Mouse (Mus musculus) cerebellum, postnatal 10 days (tissue): Measurements from ENCODE around the gene Prune1.

Experiments used
- DNase-seq, 2 experiments: peaks; one replicate each; pipeline ENCODE4 v3.0.0; 2021; ENCODE audit warnings: mixed read lengths in 2 of 2

Prune1 gene

DNA sequence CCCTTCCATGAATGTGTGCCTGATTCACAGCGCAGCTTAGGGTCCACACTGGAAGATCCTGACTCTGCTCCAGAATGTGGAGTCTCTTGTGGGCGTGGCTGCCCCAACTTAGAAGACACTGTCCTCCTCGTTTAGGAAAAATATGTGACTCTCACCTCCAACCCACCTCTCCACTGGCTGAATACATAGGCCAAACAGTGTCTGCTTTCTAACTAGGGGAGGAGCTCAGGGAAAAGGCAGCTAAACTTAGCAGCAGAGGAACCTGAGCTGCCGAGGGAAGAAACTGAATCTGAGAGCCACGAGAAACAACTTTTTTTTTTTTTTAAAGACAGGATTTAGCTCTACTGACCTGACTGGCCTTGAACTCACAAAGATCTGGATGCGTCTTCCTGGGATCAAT lies 6.7 kb downstream of the Prune1 start:
- DNase-seq = no peak

- DNase-seq = no peak
Observed at GRCm38 (mm10) chr3:95274453-95274852, 7.4 kb downstream of the Prune1 start.

DNA sequence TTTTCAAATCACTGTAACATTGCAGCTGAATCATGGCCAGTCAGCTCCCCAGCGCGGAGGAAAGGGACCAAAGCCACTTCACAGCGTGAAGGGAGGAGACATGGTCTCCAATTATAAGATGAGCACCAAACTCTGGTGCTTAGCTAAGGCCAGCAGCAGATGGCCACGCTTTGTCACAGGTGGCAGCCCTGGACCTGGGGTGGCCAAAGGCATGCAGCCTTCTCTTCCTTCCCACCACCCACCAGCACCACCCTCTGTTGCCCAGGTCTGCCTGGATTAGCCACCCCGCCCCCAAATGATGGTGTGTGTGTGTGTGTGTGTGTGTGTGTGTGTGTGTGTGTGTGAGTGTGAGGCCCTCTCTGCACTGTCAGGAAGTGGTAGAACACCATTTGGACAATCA lies 8.4 kb downstream of the Prune1 start:
- DNase-seq = peak; percentile 84 to 92

- DNase-seq = no peak
Observed at GRCm38 (mm10) chr3:95270766-95271364, 11.0 kb downstream of the Prune1 start.

DNA sequence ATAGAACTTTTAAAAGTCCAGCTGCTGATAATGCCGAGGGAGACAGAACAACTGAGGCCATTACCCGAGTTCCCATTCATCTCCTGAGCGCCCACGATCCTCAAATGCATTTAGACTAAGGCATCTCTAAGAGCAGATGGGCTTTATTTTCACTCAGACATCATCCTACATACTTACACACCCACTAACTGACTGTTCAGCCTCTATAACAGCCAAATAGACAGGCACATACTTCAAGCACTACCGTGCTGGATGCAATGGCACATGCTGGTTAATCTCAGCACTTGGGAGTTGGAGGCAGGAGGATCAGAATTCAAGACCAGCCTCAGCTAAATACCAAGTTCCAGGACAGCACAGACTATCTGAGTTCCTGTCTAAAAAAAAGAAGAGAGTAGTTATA lies 12.1 kb downstream of the Prune1 start:
- no peak for DNase-seq

- DNase-seq = no peak
Observed at GRCm38 (mm10) chr3:95267855-95268254, 14.0 kb downstream of the Prune1 start.

- no peak for DNase-seq
Observed at GRCm38 (mm10) chr3:95266052-95266451, 15.8 kb downstream of the Prune1 start.

DNA sequence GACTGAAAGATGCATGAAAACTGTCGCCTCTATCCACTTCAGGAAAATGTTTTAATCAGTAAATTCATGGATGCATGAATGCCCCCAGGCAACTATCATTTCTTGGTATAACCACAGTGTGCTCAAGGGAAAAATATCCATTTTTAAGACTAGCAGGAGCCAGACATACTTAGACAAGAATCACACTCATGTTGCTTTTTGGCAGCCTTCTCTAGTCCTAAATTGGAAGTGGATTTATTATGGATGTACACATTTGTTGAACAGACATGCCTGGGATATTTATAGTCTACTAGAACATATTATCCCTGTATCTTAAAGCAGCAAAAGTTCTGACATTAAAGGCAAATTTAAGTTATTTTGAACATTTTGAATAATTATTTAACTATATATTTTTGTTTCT lies 17.2 kb downstream of the Prune1 start:
- no peak for DNase-seq

GRCm38 (mm10) chr3:95263089-95263739 lies 18.7 kb downstream of the Prune1 start:
- peak; percentile 79 for DNase-seq

- no peak for DNase-seq
Observed at GRCm38 (mm10) chr3:95261975-95262374, 19.9 kb downstream of the Prune1 start.

DNA sequence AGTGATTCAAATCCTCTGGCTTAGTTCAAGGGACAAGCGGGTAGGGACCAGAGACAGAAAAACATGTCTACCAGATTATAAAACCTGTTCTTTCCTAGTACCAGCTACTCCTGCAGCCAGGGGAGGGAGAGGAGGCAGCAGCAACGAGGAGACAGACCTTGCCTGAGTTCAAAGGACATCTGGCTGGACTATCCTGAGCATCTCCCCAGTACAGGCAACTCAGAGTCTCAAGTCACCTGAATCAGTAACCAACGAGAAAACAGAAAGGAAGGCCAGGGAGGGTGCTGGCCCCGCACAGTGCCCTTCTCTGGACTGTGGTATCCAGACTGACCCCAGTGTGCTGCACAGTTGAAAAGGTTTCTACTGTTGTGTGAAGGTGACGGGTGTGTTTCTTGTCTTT lies 24.9 kb downstream of the Prune1 start:
- no peak for DNase-seq

GRCm38 (mm10) chr3:95250783-95251424 lies 31.0 kb downstream of the Prune1 start, which contains the start of gene Bnipl:
TSS of gene Bnipl (minus strand) at chr3:95251193.
- DNase-seq = no peak

GRCm38 (mm10) chr3:95250361-95250760 lies 31.5 kb downstream of the Prune1 start:
- peak; percentile 61 to 63 for DNase-seq

- no peak for DNase-seq
Observed at GRCm38 (mm10) chr3:95247660-95248336, 34.1 kb downstream of the Prune1 start.

GRCm38 (mm10) chr3:95246465-95247231 lies 35.2 kb downstream of the Prune1 start:
- peak; percentile 76 to 78 for DNase-seq

GRCm38 (mm10) chr3:95243086-95243485 lies 38.8 kb downstream of the Prune1 start:
- no peak for DNase-seq

DNA sequence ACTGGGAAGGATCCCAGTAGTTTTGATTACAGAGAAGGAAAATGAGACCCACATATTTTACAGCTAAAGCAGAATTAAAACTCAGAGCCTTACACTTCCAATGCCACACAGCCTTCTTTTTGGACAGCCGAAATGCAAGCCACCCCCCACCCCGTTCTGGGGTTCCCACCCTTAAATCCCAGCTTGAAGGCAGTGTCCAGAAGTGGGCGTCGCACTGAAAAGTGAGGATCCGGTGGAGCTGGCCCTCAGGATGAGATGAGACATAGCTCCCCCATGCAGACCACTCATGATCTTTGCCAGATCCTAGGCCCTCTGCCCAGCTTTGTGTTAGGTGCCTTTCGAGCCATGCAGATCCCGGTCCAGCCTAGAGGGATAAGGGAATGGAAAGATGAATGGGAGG lies 40.4 kb downstream of the Prune1 start, which contains the start of gene Gm128:
Gm128 (minus strand) TSS at position 101 of the 400 bp plus-strand sequence.
- no peak for DNase-seq

DNA sequence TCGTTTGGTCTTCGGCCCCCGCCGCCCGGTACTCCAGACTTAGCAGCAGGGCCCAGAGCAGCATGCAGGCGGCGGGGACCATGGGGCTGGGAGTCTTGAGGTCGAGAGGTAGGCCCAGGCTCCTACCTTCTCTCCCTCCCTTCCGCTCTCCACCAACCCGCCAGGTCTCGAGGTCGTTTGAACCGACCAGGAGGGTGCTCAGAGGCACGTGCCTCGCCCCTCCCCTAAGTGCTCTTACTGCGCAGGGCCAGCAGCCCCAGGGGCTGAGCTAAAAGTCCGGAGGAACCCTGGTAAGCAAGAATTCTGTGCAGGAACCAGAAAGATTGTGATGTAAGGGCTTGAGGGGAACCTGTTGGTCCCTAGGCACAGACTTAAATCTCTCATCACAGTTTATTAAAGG lies 41.0 kb downstream of the Prune1 start:
- DNase-seq = no peak

DNA sequence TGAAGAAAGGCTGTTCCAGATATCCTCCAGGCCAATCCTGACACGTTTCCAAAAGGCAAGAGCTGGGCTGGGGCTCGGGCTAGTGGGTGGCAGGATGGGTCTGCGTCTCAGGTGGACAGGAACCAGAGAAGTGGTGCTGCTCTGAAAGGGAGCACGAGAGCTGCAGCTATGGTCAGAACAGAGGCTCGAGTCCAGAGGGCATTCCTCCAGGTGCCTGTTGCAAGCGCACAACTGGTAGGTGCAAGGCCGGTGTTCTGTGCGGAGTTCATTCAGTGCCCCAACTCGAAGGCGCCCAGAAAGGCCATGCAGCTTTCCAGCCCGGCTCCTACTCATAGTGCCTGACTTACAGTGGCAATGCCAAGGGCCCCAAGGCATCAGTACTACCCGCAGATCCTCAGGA lies 41.9 kb downstream of the Prune1 start:
- DNase-seq = no peak

GRCm38 (mm10) chr3:95239022-95239421 lies 42.9 kb downstream of the Prune1 start:
- DNase-seq = no peak

DNA sequence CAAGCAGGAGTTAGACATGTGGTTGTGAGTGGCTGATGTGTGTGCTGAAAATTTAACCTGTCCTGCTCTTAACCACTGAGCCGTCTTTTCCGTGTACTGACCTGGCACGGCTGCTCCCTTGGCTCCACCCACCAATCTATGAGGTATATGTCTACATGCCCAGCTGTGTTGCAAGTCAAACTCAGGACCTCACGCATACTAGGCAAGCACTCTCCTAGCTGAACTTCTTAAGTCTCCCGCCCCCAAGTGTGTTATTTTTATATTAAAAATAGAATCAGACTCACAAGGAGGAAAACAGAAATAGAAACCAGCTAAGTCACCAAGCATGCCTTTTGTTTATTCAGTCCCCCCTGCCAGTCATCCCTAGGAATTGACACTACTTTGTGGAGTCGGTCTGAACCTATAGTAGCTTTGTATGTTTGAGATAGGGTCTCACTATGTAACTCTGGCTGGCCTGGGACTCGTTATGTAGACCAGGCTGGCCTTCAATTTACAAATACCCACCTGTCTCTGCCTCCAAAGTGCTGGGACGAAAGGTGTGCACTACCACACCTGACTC lies 44.3 kb downstream of the Prune1 start:
- DNase-seq = no peak
